Mouse (Mus musculus): ENCODE measurements around the gene Bpifb6.

Gene Bpifb6

DNA sequence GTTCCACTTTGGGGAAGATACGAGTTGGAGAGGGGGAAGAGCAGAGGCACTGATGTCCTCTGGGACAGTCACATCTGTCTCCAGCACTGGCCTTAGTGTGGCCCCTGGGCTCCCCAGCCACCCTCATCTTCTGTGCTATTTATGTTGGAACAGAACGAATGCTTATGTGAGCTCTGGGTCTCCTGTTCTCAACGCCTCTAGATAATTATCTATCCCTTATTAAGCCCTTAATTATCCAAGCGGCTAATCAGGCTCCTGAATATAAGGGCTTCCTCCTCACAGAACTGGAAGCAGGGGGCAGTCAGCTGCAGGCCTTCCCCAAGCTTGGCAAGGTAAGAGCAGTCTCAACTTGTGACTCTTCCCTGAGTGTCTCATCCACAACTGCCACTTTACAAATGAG is at the start of gene Bpifb6:
TSS of gene Bpifb6 (plus strand) at position 301 of the 400 bp plus-strand sequence.
- ChIA-PET POLR2A (no interaction called here), CTCF (interaction anchor here in 1 of 4 experiments (2.1 kb wide), 1 partner anchor 53 kb away, joined by 5 read pairs; no protein-coding TSS in a partner anchor)

- CTCF ChIA-PET, result interaction anchor here (0.6 to 1.6 kb wide), 40 partner anchors 10 to 450 kb away, joined by 3 to 15 read pairs (median 4); no protein-coding TSS in a partner anchor
Observed at GRCm38 (mm10) chr2:153851030-153851360, 49.2 kb upstream of the Bpifb6 start.

DNA sequence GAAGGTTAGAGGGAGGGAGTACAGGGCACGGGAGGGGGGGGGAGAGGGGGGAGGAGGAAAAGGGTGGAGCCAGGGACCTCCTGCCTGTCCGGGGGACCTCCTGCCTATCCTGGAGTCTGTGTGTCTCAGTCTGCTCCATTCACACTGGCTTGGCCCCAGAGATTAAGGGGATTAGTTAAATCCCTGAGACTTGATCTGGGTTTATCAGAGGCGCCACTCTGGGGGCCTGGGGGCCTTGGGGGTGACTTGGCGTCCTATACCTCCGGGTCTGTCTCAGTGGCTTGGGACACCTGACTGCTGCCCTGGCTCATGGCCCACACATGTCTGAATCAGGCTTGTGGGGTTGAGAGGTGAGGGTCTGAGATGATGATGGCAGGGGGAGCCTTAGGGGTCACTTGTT is 46.6 kb upstream of the Bpifb6 start:
- POLR2A ChIA-PET, result interaction anchor here in 1 of 4 experiments (0.6 kb wide), 1 partner anchor 573 kb away, joined by 8 read pairs; no protein-coding TSS in a partner anchor
- CTCF ChIA-PET, result interaction anchor here in 3 of 4 experiments (0.6 to 0.9 kb wide), 4 partner anchors 78 to 1266 kb away, joined by 3 to 4 read pairs (median 4); no protein-coding TSS in a partner anchor

More at GRCm38 (mm10) chr2:153851030-153851360, 49.2 kb upstream of the Bpifb6 start:
- POLR2A ChIA-PET, result interaction anchor here in 2 of 4 experiments (0.6 to 0.9 kb wide), 2 partner anchors 25 to 104 kb away, joined by 3 to 5 read pairs; no protein-coding TSS in a partner anchor

DNA sequence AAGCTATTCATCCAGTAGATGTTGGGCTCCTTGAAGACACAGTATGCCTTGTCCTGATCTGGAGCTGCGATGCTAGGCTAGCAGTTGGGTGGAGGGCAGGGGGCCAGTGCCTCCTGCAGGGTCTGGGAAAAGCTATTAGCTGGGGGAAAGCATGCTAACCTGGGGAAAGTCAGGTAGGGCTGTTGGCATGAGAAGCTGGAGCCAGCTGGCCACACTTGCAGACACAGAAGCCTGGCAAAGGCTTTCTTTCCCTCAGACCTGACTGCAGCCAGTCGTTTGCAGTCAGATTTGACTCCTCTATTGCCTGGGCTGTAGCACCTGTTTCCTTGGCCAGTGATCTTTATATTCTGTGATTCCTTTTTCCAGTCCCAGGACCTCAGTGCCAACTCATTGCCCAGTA is 40.6 kb upstream of the Bpifb6 start:
- POLR2A ChIA-PET, result no interaction called here
- CTCF ChIA-PET, result no interaction called here

GRCm38 (mm10) chr2:153860315-153860714 is 39.9 kb upstream of the Bpifb6 start:
- ChIA-PET CTCF (no interaction called here), POLR2A (no interaction called here)

DNA sequence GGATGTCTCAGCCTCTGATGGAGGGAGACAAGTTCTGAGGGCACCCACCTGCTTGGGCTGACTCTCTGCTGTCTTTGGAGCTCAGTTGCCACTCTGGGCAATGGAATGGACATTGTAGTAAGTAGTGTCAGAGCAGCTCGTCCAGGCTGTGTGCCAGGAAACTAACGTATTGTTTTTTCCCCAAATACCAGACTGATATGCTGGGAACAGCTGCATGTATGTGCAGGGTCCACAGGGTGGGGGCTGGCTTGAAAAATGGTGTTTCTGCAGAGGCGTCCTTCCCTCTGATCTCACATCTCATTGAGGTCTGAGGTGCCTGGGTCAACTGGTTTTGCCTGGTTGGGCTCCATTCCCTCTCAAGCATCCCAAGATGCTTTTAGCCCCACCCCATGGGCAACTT is 39.5 kb upstream of the Bpifb6 start:
- POLR2A ChIA-PET, result no interaction called here
- CTCF ChIA-PET, result no interaction called here

GRCm38 (mm10) chr2:153861960-153862359 is 38.2 kb upstream of the Bpifb6 start:
- CTCF ChIA-PET, result interaction anchor here in 1 of 4 experiments (0.9 kb wide), 1 partner anchor 11 kb away, joined by 5 read pairs; no protein-coding TSS in a partner anchor

GRCm38 (mm10) chr2:153870984-153871383 is 29.2 kb upstream of the Bpifb6 start, which contains the start of gene Sun5:
Sun5 (minus strand) TSS chr2:153871084.
- CTCF ChIA-PET, result no interaction called here
- POLR2A ChIA-PET, result interaction anchor here in 1 of 4 experiments (0.6 kb wide), 1 partner anchor 219 kb away, joined by 3 read pairs; no protein-coding TSS in a partner anchor

More at GRCm38 (mm10) chr2:153861960-153862359, 38.2 kb upstream of the Bpifb6 start:
- POLR2A ChIA-PET, result interaction anchor here in 1 of 4 experiments (0.6 kb wide), 1 partner anchor 275 kb away, joined by 3 read pairs; no protein-coding TSS in a partner anchor

DNA sequence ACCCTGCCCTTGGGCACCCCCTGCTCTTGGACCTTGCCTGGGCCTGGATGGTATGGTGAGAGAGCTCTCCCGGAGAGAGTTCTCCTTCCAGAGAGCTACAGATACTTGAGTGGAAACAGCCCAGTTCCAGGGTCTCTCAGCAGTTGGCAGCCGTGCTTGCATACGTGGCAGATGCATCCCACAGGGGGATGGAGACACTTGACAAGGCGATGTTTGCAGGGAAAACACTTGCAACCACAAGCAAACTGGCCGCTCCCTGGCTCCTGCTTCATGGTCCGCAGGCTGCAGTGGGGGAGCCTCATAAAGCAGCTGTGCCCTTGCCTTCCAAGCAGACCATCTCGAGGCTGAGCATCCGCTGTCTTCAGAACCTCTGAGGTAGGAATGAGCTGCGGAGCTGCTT is 25.4 kb upstream of the Bpifb6 start, which contains the start of gene Bpifb2:
TSS of gene Bpifb2 (plus strand) at position 301 of the 400 bp plus-strand sequence.
- ChIA-PET CTCF (interaction anchor here in 1 of 4 experiments (0.7 kb wide), 1 partner anchor 1676 kb away, joined by 4 read pairs; no protein-coding TSS in a partner anchor), POLR2A (no interaction called here)

- CTCF ChIA-PET, result interaction anchor here in 1 of 4 experiments (2.1 kb wide), 1 partner anchor 54 kb away, joined by 5 read pairs; no protein-coding TSS in a partner anchor
Observed at GRCm38 (mm10) chr2:153899111-153899510, 1.1 kb upstream of the Bpifb6 start.

DNA sequence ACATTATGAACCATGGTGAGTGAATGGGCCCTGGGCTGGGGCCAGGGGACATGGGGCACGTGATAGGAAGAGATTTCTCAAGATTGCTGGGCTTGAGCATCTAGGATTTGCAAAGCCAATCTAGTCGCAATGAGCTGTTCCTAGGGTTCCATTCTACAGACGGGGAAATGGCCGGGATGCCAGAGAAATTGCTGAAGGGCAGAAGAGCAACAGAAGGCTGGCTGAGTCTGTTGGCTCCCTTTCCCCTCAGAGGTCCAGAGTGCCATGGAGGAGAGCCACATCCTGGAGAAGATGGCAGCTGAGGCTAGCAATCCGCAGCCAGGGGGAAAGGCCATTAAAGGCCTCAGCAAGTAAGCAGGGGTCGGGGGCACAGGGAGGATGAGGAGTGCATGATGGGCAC is 2.5 kb downstream of the Bpifb6 start:
- ChIA-PET CTCF (no interaction called here), POLR2A (interaction anchor here in 1 of 4 experiments (1.5 kb wide), 1 partner anchor 17 kb away, joined by 3 read pairs; no protein-coding TSS in a partner anchor)

More at GRCm38 (mm10) chr2:153899111-153899510, 1.1 kb upstream of the Bpifb6 start:
- POLR2A ChIA-PET, result no interaction called here

DNA sequence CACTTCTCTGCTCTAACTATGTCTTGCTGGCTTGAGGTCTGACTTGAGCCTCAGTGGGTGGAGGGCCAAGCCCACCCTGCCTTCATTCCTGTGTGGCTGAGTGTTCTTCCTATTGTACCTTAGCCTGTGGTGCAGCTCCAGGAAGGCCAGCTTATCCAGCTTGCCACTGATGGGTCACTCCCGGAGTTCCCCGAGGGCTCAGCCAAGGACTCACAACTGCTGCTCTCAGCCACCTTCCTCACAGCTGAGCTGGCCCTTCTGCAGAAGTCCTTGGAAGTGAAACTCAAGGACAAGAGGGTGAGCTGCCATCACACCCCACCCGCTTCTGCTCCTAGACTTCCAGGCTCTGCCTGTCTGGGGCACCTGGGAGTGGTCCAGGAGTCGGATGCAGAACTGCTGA is 6.4 kb downstream of the Bpifb6 start:
- ChIA-PET CTCF (no interaction called here), POLR2A (no interaction called here)

GRCm38 (mm10) chr2:153914151-153914550 is 14.0 kb downstream of the Bpifb6 start:
- CTCF ChIA-PET, result no interaction called here
- POLR2A ChIA-PET, result no interaction called here

DNA sequence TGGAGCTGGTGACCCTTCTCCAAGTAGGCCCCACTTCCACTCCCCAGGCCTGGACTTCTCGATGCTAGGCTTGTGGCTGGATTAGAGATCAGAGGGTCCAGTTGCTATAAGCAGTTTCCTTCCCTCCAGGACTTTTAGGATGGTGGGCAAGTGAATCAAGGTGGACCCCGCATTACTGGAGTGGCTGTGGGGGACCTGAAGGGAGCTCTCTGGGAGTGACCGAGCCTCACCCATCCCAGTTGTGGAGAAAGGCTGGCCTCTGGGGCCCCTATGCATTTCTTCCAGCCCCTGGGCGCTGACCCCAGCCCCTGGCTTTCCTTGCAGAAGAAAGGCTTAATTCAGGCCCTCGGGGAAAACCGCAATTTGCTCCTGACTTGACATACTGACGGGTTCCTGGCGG is 17.7 kb downstream of the Bpifb6 start, which contains the start of gene Bpifb3:
TSS of gene Bpifb3 (plus strand) at position 301 of the 400 bp plus-strand sequence.
- CTCF ChIA-PET, result no interaction called here
- POLR2A ChIA-PET, result no interaction called here

DNA sequence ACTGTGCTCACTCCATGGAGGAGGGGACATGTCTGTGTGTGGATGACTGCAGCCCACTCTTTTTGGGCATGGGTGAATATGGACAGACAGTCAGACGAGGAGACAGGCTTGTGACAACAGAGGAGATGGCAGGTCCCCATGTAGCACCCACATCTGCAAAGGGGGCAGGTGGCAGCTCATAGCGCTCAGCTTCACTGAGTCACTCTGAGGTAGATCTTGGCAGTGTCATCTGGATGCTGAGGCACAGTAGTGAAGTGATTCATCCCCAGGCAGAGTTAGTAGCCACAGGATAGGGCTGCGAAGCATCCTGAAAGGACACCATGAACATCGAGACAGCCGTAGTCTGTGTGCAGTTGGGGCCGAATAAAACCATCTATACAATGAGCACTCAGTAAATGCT is 21.1 kb downstream of the Bpifb6 start:
- POLR2A ChIA-PET, result no interaction called here
- CTCF ChIA-PET, result interaction anchor here in 1 of 4 experiments (1.4 kb wide), 1 partner anchor 114 kb away, joined by 5 read pairs; no protein-coding TSS in a partner anchor

DNA sequence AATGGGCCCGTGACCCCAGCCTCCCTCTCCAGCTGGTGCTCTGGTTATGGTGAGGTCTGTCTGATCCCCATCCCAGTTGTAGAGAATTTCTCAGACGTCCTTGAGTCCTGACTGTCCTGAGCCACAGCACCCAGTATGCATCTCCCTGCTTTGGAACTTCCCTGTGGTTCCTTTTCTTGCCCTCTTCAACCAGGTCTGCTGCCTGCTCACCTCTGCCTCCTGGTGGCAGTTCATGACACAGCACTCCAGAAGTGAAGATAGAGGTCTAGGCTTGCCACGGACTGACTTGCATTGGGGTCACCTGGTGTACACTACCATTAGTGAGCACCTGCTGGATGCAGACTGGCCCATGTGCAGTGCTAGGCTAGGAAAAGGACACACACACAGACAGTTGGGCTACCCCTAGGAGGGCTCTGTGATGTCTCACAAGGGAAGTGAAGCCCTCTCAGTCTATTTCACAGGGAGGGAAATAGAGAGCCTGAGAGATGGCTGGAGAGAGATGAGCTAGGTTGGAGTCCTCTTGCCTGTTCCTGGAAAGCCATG is 29.8 kb downstream of the Bpifb6 start:
- POLR2A ChIA-PET, result interaction anchor here in 1 of 4 experiments (0.6 kb wide), 1 partner anchor 14 kb away, joined by 3 read pairs; no protein-coding TSS in a partner anchor
- CTCF ChIA-PET, result interaction anchor here in 3 of 4 experiments (0.6 to 2.2 kb wide), 10 partner anchors 24 to 320 kb away, joined by 3 to 12 read pairs (median 6); no protein-coding TSS in a partner anchor

- CTCF ChIA-PET, result interaction anchor here in 3 of 4 experiments (0.6 to 2.0 kb wide), 9 partner anchors 12 to 555 kb away, joined by 3 to 12 read pairs (median 6); no protein-coding TSS in a partner anchor
- POLR2A ChIA-PET, result interaction anchor here in 2 of 4 experiments (0.6 to 0.9 kb wide), 2 partner anchors 23 to 193 kb away, joined by 3 read pairs; no protein-coding TSS in a partner anchor
Observed at GRCm38 (mm10) chr2:153931125-153931524, 30.9 kb downstream of the Bpifb6 start.

- ChIA-PET POLR2A (interaction anchor here in 2 of 4 experiments (0.6 to 0.7 kb wide), 2 partner anchors 21 to 258 kb away, joined by 3 to 4 read pairs; no protein-coding TSS in a partner anchor), CTCF (interaction anchor here in 2 of 4 experiments (0.9 to 1.3 kb wide), 3 partner anchors 11 to 434 kb away, joined by 3 to 4 read pairs (median 3); no protein-coding TSS in a partner anchor)
Observed at GRCm38 (mm10) chr2:153933311-153933710, 33.1 kb downstream of the Bpifb6 start.

DNA sequence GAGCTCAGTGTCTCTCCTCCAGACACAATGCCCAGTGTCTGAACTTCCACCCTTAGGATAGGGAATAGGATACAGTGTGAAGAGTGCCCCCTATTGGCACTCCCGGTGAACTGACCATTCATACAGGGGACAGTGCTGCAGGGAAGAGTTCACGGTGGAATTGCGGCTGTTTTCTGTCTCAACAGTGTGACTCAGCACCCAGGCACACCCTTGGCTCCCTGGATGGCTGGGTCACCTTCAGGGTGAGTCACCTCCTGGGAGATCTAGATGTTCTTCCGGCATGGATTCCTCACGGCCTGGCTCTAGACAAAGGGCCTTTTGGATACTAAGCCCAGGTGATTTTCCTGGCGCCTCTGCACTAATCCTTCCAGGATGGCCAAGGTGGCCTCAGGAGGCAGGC is 35.2 kb downstream of the Bpifb6 start:
- POLR2A ChIA-PET, result interaction anchor here in 1 of 4 experiments (0.8 kb wide), 1 partner anchor 288 kb away, joined by 3 read pairs; the partner anchor contains the start of gene Bpifb5
- CTCF ChIA-PET, result interaction anchor here in 2 of 4 experiments (0.5 to 1.2 kb wide), 4 partner anchors 16 to 238 kb away, joined by 3 to 4 read pairs (median 4); no protein-coding TSS in a partner anchor
